Mouse (Mus musculus): ENCODE results near the gene Snx30.

DNA sequence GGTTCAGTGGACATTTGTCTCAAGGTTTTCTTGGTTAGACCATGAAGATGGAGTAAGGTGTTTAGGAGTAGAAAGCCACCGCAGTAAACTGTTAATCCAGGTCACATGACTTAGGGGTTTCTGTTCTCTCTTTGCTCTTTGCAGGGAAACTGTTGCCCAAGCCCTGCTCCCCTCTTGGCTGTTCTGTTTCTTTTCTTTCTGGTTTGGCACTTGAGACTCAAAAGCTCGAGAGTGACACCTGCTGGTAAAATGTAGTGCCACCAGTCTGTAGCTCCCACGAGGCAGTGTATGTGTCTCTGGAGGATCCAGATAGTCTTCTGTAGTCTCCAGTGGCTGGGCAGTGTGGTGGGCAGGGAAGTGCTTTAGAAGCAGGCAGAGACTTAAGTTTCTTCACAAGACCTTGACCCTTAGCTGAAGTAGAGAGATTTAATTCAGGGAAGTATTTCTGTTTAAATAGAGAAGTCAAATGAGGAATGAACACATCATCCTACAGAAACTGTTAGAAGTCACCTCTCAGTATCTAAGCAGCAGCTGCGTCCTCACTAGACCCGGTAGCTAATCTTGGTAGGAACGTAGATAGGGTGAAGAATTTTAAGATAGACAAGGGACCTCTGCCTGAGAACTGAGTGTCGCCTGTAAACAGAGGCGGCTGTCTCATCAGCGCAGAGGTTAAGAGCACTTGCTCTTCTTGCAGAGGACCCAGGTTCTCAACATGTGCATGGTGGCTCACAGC lies 65.4 kb downstream of the Snx30 start:
- TF ChIP-seq CTCF (IDR thresholded peaks at IDR 0.05; ENCODE audit: borderline replicate concordance, control insufficient read depth, extremely low read depth, insufficient read depth, low read length, poor library complexity) (no peak), POLR2A (IDR thresholded peaks at IDR 0.05; ENCODE audit: control insufficient read depth, extremely low read depth, insufficient read depth, low read length, poor library complexity) (no peak)
